Mouse (Mus musculus): Measurements from ENCODE around the gene Errfi1. TPM values are rescaled to one million over a fixed set of nuclear protein-coding genes. Genes with fewer than 3 reads are reported as not detected.

Gene Errfi1
- polyA plus RNA-seq, 1 experiment: 22.7 TPM

GRCm38 (mm10) chr4:150849964-150850363 lies 3.8 kb upstream of the Errfi1 start:
- TF ChIP-seq CTCF (IDR thresholded peaks at IDR 0.05; ENCODE audit: borderline replicate concordance, extremely low read depth, insufficient read depth, insufficient read length) (no peak; the same call in 1 of the 2 replicates), POLR2A (IDR thresholded peaks at IDR 0.05; ENCODE audit: borderline replicate concordance, extremely low read depth, insufficient read depth, insufficient read length, poor library complexity, severe bottlenecking) (no peak)
- peak; percentile 37 for DNase-seq (ENCODE audit: low read depth)

DNA sequence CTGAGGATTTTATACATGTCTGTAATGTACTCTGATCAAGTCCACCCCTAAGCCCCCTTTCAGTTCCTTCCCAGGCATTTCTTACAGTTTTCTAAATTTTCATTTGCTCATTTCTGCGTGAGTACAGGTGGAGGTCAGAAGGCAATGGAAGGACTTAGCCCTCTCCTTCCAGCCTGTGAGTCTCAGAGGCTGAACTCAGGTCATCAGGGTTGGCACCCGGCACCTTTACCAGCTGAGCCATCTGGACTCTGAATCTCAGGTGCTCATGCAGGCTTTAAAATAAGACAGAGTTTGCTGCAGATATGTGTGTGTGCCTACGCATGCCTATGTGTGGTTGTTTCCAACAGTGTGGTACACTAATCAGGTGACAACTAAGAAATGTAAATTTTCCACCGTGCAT lies 2.8 kb upstream of the Errfi1 start:
- TF ChIP-seq POLR2A (IDR thresholded peaks at IDR 0.05; ENCODE audit: borderline replicate concordance, extremely low read depth, insufficient read depth, insufficient read length, poor library complexity, severe bottlenecking): no peak
- TF ChIP-seq CTCF (IDR thresholded peaks at IDR 0.05; ENCODE audit: borderline replicate concordance, extremely low read depth, insufficient read depth, insufficient read length): no peak
- no peak for DNase-seq (ENCODE audit: low read depth)

DNA sequence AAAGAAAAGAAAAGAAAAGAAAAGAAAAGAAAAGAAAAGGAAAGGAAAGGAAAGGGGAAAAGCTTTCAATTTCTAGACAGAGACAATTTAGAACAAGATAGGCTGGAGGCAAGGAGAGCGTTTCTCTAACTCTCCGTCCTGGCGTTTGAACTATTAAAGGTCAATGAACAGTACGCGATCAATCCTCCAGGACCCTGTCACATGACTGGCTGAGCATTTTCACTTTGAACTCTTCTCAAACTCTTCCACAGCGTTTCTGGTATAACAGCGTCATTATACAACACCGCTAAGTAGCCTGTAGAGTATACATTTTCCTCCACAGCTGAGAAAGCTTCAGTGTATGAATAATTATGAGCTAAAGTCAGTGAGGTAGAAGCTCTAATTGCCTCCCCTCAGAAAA lies 1.7 kb upstream of the Errfi1 start:
- DNase-seq (ENCODE audit: low read depth): no peak
- TF ChIP-seq CTCF (IDR thresholded peaks at IDR 0.05; ENCODE audit: borderline replicate concordance, extremely low read depth, insufficient read depth, insufficient read length): no peak

GRCm38 (mm10) chr4:150852479-150852878 lies 1.2 kb upstream of the Errfi1 start:
- no peak for DNase-seq (ENCODE audit: low read depth)
- TF ChIP-seq POLR2A (IDR thresholded peaks at IDR 0.05; ENCODE audit: borderline replicate concordance, extremely low read depth, insufficient read depth, insufficient read length, poor library complexity, severe bottlenecking) (no peak), CTCF (IDR thresholded peaks at IDR 0.05; ENCODE audit: borderline replicate concordance, extremely low read depth, insufficient read depth, insufficient read length) (no peak)

DNA sequence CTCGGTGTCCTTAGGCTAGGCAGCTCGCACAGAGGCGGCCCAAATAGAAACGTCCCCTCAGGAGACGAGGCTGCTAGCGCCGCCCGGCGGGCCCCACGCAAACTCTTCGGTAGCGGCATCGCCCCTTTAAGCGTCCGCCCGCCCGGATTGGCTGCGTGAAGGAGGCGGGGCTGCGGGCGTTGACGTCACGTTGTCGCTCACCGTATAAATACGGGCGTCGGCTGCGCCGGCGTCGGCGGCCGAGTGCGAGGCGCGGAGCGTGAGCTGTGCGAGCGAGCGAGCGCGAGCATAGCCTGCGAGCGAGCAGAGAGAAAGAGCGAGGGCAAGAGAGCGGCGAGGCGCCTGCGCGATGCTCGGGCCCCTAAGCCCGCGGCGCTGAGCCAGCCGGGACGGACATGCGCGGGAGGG lies 1.1 kb downstream of the Errfi1 start:
- TF ChIP-seq POLR2A (IDR thresholded peaks at IDR 0.05; ENCODE audit: borderline replicate concordance, extremely low read depth, insufficient read depth, insufficient read length, poor library complexity, severe bottlenecking) (peak; percentile 100), CTCF (IDR thresholded peaks at IDR 0.05; ENCODE audit: borderline replicate concordance, extremely low read depth, insufficient read depth, insufficient read length) (peak; percentile 37; the same call in 1 of the 2 replicates)
- peak; percentile 98 for DNase-seq (ENCODE audit: low read depth)

- peak; percentile 52 for DNase-seq (ENCODE audit: low read depth)
- TF ChIP-seq CTCF (IDR thresholded peaks at IDR 0.05; ENCODE audit: borderline replicate concordance, extremely low read depth, insufficient read depth, insufficient read length) (no peak), POLR2A (IDR thresholded peaks at IDR 0.05; ENCODE audit: borderline replicate concordance, extremely low read depth, insufficient read depth, insufficient read length, poor library complexity, severe bottlenecking) (no peak)
Measured at GRCm38 (mm10) chr4:150855346-150855745, 1.6 kb downstream of the Errfi1 start.

DNA sequence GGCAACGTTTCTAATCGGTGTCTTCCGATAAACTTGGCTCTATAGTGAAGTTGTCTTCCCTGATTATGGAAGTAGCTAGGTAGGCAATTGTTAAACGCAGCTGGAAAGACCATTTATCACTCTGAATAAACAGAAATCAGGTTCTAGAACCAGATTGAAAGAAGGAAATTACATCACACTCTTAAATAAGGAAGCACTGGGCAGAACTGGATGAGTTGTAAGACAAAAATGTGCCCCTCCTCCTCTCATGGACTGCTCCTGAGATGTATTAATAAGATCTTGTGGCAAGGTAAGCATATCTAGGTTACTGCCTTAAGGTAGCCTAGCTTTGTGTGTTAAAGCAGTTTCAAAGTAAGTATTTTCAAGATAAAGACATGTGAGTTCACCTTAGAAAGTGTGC lies 6.8 kb downstream of the Errfi1 start:
- no peak for TF ChIP-seq POLR2A (IDR thresholded peaks at IDR 0.05; ENCODE audit: borderline replicate concordance, extremely low read depth, insufficient read depth, insufficient read length, poor library complexity, severe bottlenecking)
- TF ChIP-seq CTCF (IDR thresholded peaks at IDR 0.05; ENCODE audit: borderline replicate concordance, extremely low read depth, insufficient read depth, insufficient read length): no peak
- DNase-seq (ENCODE audit: low read depth): no peak

- no peak for DNase-seq (ENCODE audit: low read depth)
- TF ChIP-seq CTCF (IDR thresholded peaks at IDR 0.05; ENCODE audit: borderline replicate concordance, extremely low read depth, insufficient read depth, insufficient read length): no peak
- TF ChIP-seq POLR2A (IDR thresholded peaks at IDR 0.05; ENCODE audit: borderline replicate concordance, extremely low read depth, insufficient read depth, insufficient read length, poor library complexity, severe bottlenecking): no peak
Measured at GRCm38 (mm10) chr4:150861161-150861560, 7.4 kb downstream of the Errfi1 start.

GRCm38 (mm10) chr4:150862626-150863375 lies 9.1 kb downstream of the Errfi1 start:
- TF ChIP-seq POLR2A (IDR thresholded peaks at IDR 0.05; ENCODE audit: borderline replicate concordance, extremely low read depth, insufficient read depth, insufficient read length, poor library complexity, severe bottlenecking): no peak
- TF ChIP-seq CTCF (IDR thresholded peaks at IDR 0.05; ENCODE audit: borderline replicate concordance, extremely low read depth, insufficient read depth, insufficient read length): no peak
- DNase-seq (ENCODE audit: low read depth): no peak

- DNase-seq (ENCODE audit: low read depth): peak; percentile 72
- TF ChIP-seq POLR2A (IDR thresholded peaks at IDR 0.05; ENCODE audit: borderline replicate concordance, extremely low read depth, insufficient read depth, insufficient read length, poor library complexity, severe bottlenecking) (no peak), CTCF (IDR thresholded peaks at IDR 0.05; ENCODE audit: borderline replicate concordance, extremely low read depth, insufficient read depth, insufficient read length) (peak; percentile 48; the same call in 1 of the 2 replicates)
Measured at GRCm38 (mm10) chr4:150865371-150865770, 11.7 kb downstream of the Errfi1 start.

DNA sequence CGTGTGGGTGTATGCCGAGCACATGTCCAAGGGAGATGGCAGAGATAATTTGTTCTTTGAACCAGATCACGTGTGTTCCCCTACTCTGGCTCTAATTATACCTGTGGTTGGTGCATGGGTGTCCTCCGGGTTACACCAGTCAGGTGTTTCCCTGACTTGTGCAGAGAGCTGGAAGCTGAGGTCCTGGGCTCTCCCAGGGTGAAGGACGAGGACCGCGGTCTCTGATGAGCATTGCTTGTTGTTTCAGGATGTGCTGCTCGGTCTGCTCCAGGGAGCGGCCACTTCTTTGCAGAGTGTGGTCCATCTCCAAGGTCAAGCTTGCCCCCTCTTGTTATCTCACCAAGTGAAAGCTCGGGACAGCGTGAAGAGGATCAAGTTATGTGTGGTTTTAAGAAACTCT lies 12.3 kb downstream of the Errfi1 start:
- TF ChIP-seq POLR2A (IDR thresholded peaks at IDR 0.05; ENCODE audit: borderline replicate concordance, extremely low read depth, insufficient read depth, insufficient read length, poor library complexity, severe bottlenecking): no peak
- no peak for DNase-seq (ENCODE audit: low read depth)

DNA sequence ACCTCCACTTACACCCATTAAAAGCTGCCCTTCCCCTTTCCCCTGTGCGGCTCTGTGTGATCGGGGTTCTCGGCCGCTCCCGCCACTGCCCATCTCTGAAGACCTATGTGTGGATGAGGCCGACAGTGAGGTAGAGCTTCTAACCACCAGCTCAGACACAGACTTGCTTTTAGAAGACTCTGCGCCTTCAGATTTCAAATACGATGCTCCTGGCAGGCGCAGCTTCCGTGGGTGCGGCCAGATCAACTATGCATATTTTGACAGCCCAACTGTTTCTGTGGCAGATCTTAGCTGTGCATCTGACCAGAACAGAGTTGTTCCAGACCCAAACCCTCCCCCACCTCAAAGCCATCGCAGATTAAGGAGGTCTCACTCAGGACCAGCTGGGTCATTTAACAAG lies 12.8 kb downstream of the Errfi1 start:
- no peak for DNase-seq (ENCODE audit: low read depth)
- no peak for TF ChIP-seq POLR2A (IDR thresholded peaks at IDR 0.05; ENCODE audit: borderline replicate concordance, extremely low read depth, insufficient read depth, insufficient read length, poor library complexity, severe bottlenecking)
- no peak for TF ChIP-seq CTCF (IDR thresholded peaks at IDR 0.05; ENCODE audit: borderline replicate concordance, extremely low read depth, insufficient read depth, insufficient read length)

Measured in brain, embryonic 14.5 days (tissue).